Mouse (Mus musculus) hindbrain, embryonic 16.5 days (tissue): ENCODE measurements around the gene 6430531B16Rik. TPM values are rescaled to one million over a fixed set of nuclear protein-coding genes. Genes with fewer than 3 reads are reported as not detected.

Source experiments
- ATAC-seq: fragments of 200-750 bp; cut with Nextera tagmentation; 2 replicates; pipeline ENCODE4 v1.8.0; 2017; ENCODE audit warnings: moderate TSS enrichment, moderate library complexity
- H3K27ac ChIP-seq: fragments of 300-500 bp; sonication (generic); 2 replicates; pipeline ENCODE4 v1.5.1; 2014; ENCODE audit warnings: low read depth, mild to moderate bottlenecking, control low read depth, low read length, moderate library complexity
- H3K27me3 ChIP-seq: fragments of 300-500 bp; sonication (generic); replicated peaks from 2 replicates; pipeline ENCODE4 v1.6.1; 2014; ENCODE audit warnings: low read length; ENCODE audit not compliant: control insufficient read depth, insufficient read depth
- H3K36me3 ChIP-seq: fragments of 300-500 bp; sonication (generic); 2 replicates; pipeline ENCODE4 v1.6.1; 2014; ENCODE audit warnings: mild to moderate bottlenecking, low read length, moderate library complexity, mixed read lengths; ENCODE audit not compliant: control insufficient read depth, insufficient read depth
- H3K4me1 ChIP-seq: fragments of 300-500 bp; sonication (generic); 2 replicates; pipeline ENCODE4 v1.6.1; 2014; ENCODE audit warnings: low read depth, low read length; ENCODE audit not compliant: control insufficient read depth, insufficient read depth
- H3K4me2 ChIP-seq: fragments of 300-500 bp; sonication (generic); 2 replicates; pipeline ENCODE4 v1.6.1; 2014; ENCODE audit warnings: mild to moderate bottlenecking, low read length, control low read depth, moderate library complexity
- H3K4me3 ChIP-seq: fragments of 300-500 bp; sonication (generic); 2 replicates; pipeline ENCODE4 v1.5.1; 2014; ENCODE audit warnings: mild to moderate bottlenecking, low read length, control low read depth, moderate library complexity
- H3K9ac ChIP-seq: fragments of 300-500 bp; sonication (generic); 2 replicates; pipeline ENCODE4 v1.6.1; 2014; ENCODE audit warnings: low read depth, mild to moderate bottlenecking, control low read depth, low read length, moderate library complexity
- H3K9me3 ChIP-seq: fragments of 300-500 bp; sonication (generic); 2 replicates; pipeline ENCODE4 v1.6.1; 2014; ENCODE audit warnings: mild to moderate bottlenecking, low read length, moderate library complexity; ENCODE audit not compliant: control insufficient read depth
- WGBS: fragments of 180-500 bp; shearing (Covaris S2); extraction: QIAGEN DNeasy Blood & Tissue Kit; methylation state at CpG from one replicate; pipeline ENCODE4 v1.1.7; 2014; 5-methylcytosine and 5-hydroxymethylcytosine counted together
- polyA plus RNA-seq: library from polyadenylated mRNA; unstranded; fragments of >200 nt; fragmentation: Nextera tagmentation; extraction: Ambion mirVana; gene quantifications from 2 replicates; pipeline ENCODE4 v1.2.1, GENCODE M21; 2015

Gene 6430531B16Rik
- polyA plus RNA-seq, 1 experiment from 2014 or later: 1.1 TPM

GRCm38 (mm10) chr7:139963814-139964213 is 14.7 kb downstream of the 6430531B16Rik start:
- ATAC-seq: no peak
- Histone ChIP-seq H3K9me3 (no peaks in the 10 kb centered on the region), H3K27ac (no peak overlapping the region), H3K4me3 (no peak overlapping the region), H3K9ac (no peak overlapping the region), H3K36me3 (no peaks in the 10 kb centered on the region), H3K27me3 (no peaks in the 10 kb centered on the region), H3K4me1 (no peaks in the 10 kb centered on the region), H3K4me2 (no peak overlapping the region)
- WGBS: 49% methylated on average over 4 of the region's 4 CpGs

DNA sequence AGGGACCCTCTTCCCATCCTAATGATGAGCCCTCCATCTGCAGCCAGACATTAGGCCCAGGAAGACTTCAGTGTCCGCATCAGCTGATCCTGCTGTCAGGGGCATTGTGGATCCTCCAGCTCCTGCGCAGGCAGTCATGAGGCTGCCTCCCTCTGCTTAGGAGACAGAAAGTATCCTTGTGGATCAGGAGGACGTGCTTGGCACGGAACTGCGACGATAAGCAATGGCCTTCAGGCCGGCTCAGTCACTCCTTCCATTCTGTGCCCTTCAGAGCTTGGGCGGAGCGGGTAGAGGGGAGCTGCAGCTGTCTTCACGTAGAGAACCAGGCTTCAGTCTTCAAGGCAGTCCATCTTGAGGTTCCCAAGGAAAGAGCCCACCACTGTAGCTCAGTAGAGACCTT is 17.4 kb downstream of the 6430531B16Rik start:
- Histone ChIP-seq H3K9me3 (no peaks in the 10 kb centered on the region), H3K27me3 (no peaks in the 10 kb centered on the region), H3K4me1 (peaks cover 4% of the 10 kb centered on the region; the same call in 1 of the 2 replicates), H3K36me3 (no peaks in the 10 kb centered on the region), H3K4me2 (no peak overlapping the region), H3K27ac (no peak overlapping the region), H3K4me3 (no peak overlapping the region), H3K9ac (no peak overlapping the region)
- WGBS: 91% methylated on average over 10 of the region's 10 CpGs
- ATAC-seq: no peak

DNA sequence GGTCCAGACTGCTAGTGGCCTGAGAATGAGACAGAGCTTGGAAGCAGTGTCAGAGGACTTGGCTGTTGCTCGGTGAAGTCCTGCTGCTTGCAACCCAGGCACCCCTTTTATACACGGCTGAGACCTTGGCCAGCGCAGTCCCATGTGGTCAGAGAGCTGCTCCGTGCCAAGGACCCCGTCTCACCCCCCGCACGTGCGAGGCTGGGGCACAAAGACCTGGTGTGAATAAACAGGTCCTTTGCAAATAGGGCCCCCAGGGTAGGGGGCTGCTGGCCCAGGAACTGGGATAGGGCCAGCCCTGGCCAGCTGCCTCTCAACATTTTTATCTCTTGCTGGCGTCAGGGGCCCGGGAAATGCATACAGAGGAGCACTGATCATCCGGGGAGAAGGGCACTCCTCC is 20.6 kb downstream of the 6430531B16Rik start:
- ATAC-seq: peak; percentile 87
- Histone ChIP-seq H3K9me3 (no peaks in the 10 kb centered on the region), H3K4me1 (peaks cover 4% of the 10 kb centered on the region; the same call in 1 of the 2 replicates), H3K4me3 (no peak overlapping the region), H3K27ac (no peak overlapping the region), H3K36me3 (no peaks in the 10 kb centered on the region), H3K4me2 (no peak overlapping the region), H3K27me3 (no peaks in the 10 kb centered on the region), H3K9ac (no peak overlapping the region)
- WGBS: 37% methylated on average over 11 of the region's 11 CpGs

DNA sequence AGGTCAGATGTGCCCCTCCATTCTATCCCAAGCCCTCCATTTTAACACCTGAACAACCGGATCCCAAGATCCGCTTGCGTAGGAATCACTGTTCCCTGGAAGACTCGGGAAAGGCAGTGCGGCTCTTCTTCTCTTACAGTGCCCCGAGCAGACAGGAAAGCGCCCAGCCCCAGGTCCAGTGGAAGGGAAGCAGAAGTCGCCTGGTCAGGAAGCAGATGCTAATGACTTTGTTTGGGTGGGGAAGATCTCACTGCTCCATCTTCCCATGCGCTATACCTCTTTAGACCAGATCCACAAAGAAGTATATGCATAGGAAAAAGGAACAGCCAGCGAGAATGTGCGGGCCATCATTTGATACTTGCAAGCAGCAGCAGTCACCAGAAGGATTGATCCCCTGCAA is 21.1 kb downstream of the 6430531B16Rik start:
- Histone ChIP-seq H3K9ac (no peak overlapping the region), H3K27ac (no peak overlapping the region), H3K4me2 (no peak overlapping the region), H3K36me3 (no peaks in the 10 kb centered on the region), H3K27me3 (no peaks in the 10 kb centered on the region), H3K4me3 (no peak overlapping the region), H3K9me3 (no peaks in the 10 kb centered on the region), H3K4me1 (peaks cover 4% of the 10 kb centered on the region; the same call in 1 of the 2 replicates)
- WGBS: 60% methylated on average over 11 of the region's 11 CpGs
- ATAC-seq: no peak

- no peak for ATAC-seq
- H3K27ac ChIP-seq: no peak overlapping the region
- H3K4me2 ChIP-seq: no peak overlapping the region
- WGBS: 83% methylated on average over 3 of the region's 3 CpGs
- no peaks in the 10 kb centered on the region for H3K36me3 ChIP-seq
- H3K4me3 ChIP-seq: no peak overlapping the region
- H3K9me3 ChIP-seq: no peaks in the 10 kb centered on the region
- no peaks in the 10 kb centered on the region for H3K27me3 ChIP-seq
- H3K9ac ChIP-seq: no peak overlapping the region
- peaks cover 4% of the 10 kb centered on the region; the same call in 1 of the 2 replicates for H3K4me1 ChIP-seq
These were observed 21.9 kb downstream of the 6430531B16Rik start for GRCm38 (mm10) chr7:139956658-139957057.

DNA sequence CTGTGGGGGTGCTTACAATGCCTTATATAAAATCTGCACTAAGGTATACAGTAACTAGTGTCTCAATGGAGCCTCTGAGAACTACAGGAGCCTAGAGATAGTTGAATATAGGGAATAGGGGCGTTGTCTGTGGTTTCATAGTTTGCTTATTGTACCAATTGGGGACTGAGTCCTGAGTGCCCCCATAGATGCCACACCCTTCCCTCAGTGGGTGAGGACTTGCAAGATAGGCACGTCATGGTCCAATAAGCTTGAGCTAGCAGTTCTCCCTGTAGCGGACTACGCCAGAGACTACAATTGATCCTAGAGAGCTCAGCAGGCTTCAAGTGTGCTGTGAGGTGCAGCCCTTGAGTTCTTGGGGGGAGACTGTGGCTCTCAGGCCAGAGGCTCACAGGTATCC is 23.1 kb downstream of the 6430531B16Rik start:
- H3K27me3 ChIP-seq: no peaks in the 10 kb centered on the region
- ATAC-seq: no peak
- no peak overlapping the region for H3K27ac ChIP-seq
- H3K36me3 ChIP-seq: no peaks in the 10 kb centered on the region
- no peaks in the 10 kb centered on the region for H3K9me3 ChIP-seq
- H3K4me3 ChIP-seq: no peak overlapping the region
- H3K9ac ChIP-seq: no peak overlapping the region
- peaks cover 9% of the 10 kb centered on the region for H3K4me1 ChIP-seq
- no peak overlapping the region for H3K4me2 ChIP-seq
- WGBS: 75% methylated on average over 4 of the region's 4 CpGs

GRCm38 (mm10) chr7:139951991-139952633 is 26.4 kb downstream of the 6430531B16Rik start:
- ATAC-seq: no peak
- WGBS: 54% methylated on average over 6 of the region's 6 CpGs
- Histone ChIP-seq H3K9me3 (no peaks in the 10 kb centered on the region), H3K27me3 (peaks cover 9% of the 10 kb centered on the region), H3K4me2 (no peak overlapping the region), H3K4me3 (no peak overlapping the region), H3K27ac (no peak overlapping the region), H3K36me3 (no peaks in the 10 kb centered on the region), H3K4me1 (peaks cover 13% of the 10 kb centered on the region), H3K9ac (no peak overlapping the region)

DNA sequence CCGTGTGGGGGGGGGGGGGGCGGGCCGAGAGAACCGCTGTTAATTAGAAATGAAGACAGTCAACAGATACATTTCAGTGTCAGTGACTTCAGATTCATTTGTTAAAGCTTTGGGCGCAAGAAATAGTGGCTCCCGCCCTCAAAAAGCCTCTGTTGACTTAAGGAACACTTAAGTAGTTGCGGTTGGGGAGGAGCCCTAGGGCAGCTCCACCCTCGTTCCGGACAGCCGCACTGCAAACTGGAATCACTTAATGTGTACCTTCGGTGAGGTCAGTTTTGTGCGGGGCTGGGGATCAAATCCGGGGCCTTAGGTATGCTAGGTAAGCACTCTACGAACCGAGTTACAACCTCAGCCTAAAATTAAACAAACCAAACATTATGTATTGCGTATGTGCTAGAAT is 27.5 kb downstream of the 6430531B16Rik start:
- no peak overlapping the region for H3K9ac ChIP-seq
- no peaks in the 10 kb centered on the region for H3K9me3 ChIP-seq
- H3K27ac ChIP-seq: no peak overlapping the region
- WGBS: 7% methylated on average over 16 of the region's 16 CpGs
- peak overlapping the region; percentile 80 for H3K4me2 ChIP-seq
- peaks cover 18% of the 10 kb centered on the region for H3K27me3 ChIP-seq
- no peak for ATAC-seq
- H3K36me3 ChIP-seq: no peaks in the 10 kb centered on the region
- H3K4me3 ChIP-seq: peak overlapping the region; percentile 43
- peaks cover 13% of the 10 kb centered on the region for H3K4me1 ChIP-seq

- peak; percentile 53; the same call in 1 of the 2 replicates for ATAC-seq
- H3K9ac ChIP-seq: peak overlapping the region; percentile 35
- 2% methylated on average over 33 of the region's 33 CpGs for WGBS
These were observed 28.1 kb downstream of the 6430531B16Rik start for GRCm38 (mm10) chr7:139950283-139950971.

More at GRCm38 (mm10) chr7:139950283-139950971, 28.1 kb downstream of the 6430531B16Rik start:
- Histone ChIP-seq H3K27ac (no peak overlapping the region), H3K4me1 (peaks cover 13% of the 10 kb centered on the region), H3K4me2 (peak overlapping the region; percentile 80), H3K9me3 (no peaks in the 10 kb centered on the region), H3K36me3 (no peaks in the 10 kb centered on the region), H3K4me3 (peak overlapping the region; percentile 43), H3K27me3 (peaks cover 24% of the 10 kb centered on the region)
